Mouse (Mus musculus) gastrocnemius, adult 18-20 months (tissue): Measurements from ENCODE around the gene Iqcf6. TPM values are rescaled to one million over a fixed set of nuclear protein-coding genes. Genes with fewer than 3 reads are reported as not detected.

ENCODE experiments used
- DNase-seq: peaks from one replicate; pipeline ENCODE4 v3.0.0; 2021; ENCODE audit warnings: low spot score
- total RNA-seq, 2 experiments: library from RNA; stranded (reverse); gene quantifications; 2 replicates each; pipeline ENCODE4 v1.2.3; 2021

Iqcf6 gene
- total RNA-seq, 2 experiments from 2014 or later, result not detected

GRCm38 (mm10) chr9:106656820-106657219, 30.4 kb downstream of the Iqcf6 start:
- no peak for DNase-seq

GRCm38 (mm10) chr9:106657592-106657991, 31.2 kb downstream of the Iqcf6 start:
- no peak for DNase-seq

- DNase-seq, result no peak
Measured at GRCm38 (mm10) chr9:106659441-106659840, 33.1 kb downstream of the Iqcf6 start.

- DNase-seq, result no peak
Measured at GRCm38 (mm10) chr9:106659935-106660334, 33.6 kb downstream of the Iqcf6 start.

- no peak for DNase-seq
Measured at GRCm38 (mm10) chr9:106663200-106663599, 36.8 kb downstream of the Iqcf6 start.

- no peak for DNase-seq
Measured at GRCm38 (mm10) chr9:106664433-106664832, 38.1 kb downstream of the Iqcf6 start.

- no peak for DNase-seq
Measured at GRCm38 (mm10) chr9:106664856-106665255, 38.5 kb downstream of the Iqcf6 start.

GRCm38 (mm10) chr9:106673860-106674259, 47.5 kb downstream of the Iqcf6 start:
- no peak for DNase-seq

GRCm38 (mm10) chr9:106675480-106675879, 49.1 kb downstream of the Iqcf6 start:
- peak; percentile 83 for DNase-seq

GRCm38 (mm10) chr9:106675965-106676364, 49.6 kb downstream of the Iqcf6 start:
- DNase-seq, result no peak

- no peak for DNase-seq
Measured at GRCm38 (mm10) chr9:106676571-106676970, 50.2 kb downstream of the Iqcf6 start.

Other genes with a start within 250 kb of the Iqcf6 start
- gene Rpl29, start 197.1 kb upstream of the Iqcf6 start, total RNA-seq, result 100 to 1,000 TPM; 280 to 298 TPM
- gene Acy1, start 188.3 kb upstream of the Iqcf6 start, total RNA-seq, result 10 to 100 TPM; 10.0 to 13.0 TPM
- gene Abhd14b, start 179.1 kb upstream of the Iqcf6 start, total RNA-seq, result 1 to 10 TPM; 4.0 to 4.1 TPM
- 10 to 100 TPM; 16.9 to 17.0 TPM for gene Abhd14a, start 178.9 kb upstream of the Iqcf6 start, total RNA-seq
- gene Pcbp4, start 173.3 kb upstream of the Iqcf6 start, total RNA-seq, result 10 to 100 TPM; 54.7 to 69.6 TPM
- gene Gpr62, start 160.6 kb upstream of the Iqcf6 start, total RNA-seq, result under 1 TPM; 0.14 to 0.21 TPM
- gene Rrp9, start 150.6 kb upstream of the Iqcf6 start, total RNA-seq, result 10 to 100 TPM; 19.8 to 21.7 TPM
- gene Parp3, start 149.6 kb upstream of the Iqcf6 start, total RNA-seq, result 10 to 100 TPM; 68.1 to 69.4 TPM
- not detected for gene Iqcf1, start 126.6 kb upstream of the Iqcf6 start, total RNA-seq
- gene Iqcf5, start 112.0 kb upstream of the Iqcf6 start, total RNA-seq, result not detected
- not detected for gene Iqcf3, start 65.0 kb upstream of the Iqcf6 start, total RNA-seq
- gene Iqcf4, start 55.6 kb upstream of the Iqcf6 start, total RNA-seq, result not detected
- gene Grm2, start 29.5 kb downstream of the Iqcf6 start, total RNA-seq, result not detected
- 10 to 100 TPM; 29.8 to 30.6 TPM for gene Tex264, start 59.3 kb downstream of the Iqcf6 start, total RNA-seq
- gene Rad54l2, start 162.6 kb downstream of the Iqcf6 start, total RNA-seq, result 1 to 10 TPM; 6.6 to 6.9 TPM
- 10 to 100 TPM; 20.6 to 22.6 TPM for gene Dcaf1, start 195.3 kb downstream of the Iqcf6 start, total RNA-seq